Mouse (Mus musculus): ENCODE results near the gene Lgi1. TPM values are rescaled to one million over a fixed set of nuclear protein-coding genes. Genes with fewer than 3 reads are reported as not detected.

Lgi1 gene
- total RNA-seq, 1 experiment from 2014 or later, result 2.0 TPM

DNA sequence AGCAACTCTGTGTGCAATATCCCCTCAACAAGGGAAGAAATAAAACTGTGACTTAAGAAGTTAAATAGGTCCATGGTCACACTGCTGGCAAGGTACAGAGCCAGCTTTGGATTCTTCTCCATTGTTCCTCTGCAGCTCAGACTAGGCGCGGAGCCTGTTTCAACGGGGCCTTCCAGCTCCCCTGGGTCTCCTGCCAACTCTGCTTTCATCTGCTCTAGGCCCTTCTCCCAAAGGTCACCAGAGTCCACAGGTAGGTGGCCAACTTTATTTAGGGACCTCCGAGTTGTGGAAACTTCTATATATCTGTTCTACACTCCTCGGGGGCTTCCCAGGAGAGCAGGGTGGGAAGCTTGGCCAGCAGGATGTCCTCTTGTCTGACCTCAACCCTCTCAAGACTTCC is 3.0 kb upstream of the Lgi1 start:
- no peak for DNase-seq

DNA sequence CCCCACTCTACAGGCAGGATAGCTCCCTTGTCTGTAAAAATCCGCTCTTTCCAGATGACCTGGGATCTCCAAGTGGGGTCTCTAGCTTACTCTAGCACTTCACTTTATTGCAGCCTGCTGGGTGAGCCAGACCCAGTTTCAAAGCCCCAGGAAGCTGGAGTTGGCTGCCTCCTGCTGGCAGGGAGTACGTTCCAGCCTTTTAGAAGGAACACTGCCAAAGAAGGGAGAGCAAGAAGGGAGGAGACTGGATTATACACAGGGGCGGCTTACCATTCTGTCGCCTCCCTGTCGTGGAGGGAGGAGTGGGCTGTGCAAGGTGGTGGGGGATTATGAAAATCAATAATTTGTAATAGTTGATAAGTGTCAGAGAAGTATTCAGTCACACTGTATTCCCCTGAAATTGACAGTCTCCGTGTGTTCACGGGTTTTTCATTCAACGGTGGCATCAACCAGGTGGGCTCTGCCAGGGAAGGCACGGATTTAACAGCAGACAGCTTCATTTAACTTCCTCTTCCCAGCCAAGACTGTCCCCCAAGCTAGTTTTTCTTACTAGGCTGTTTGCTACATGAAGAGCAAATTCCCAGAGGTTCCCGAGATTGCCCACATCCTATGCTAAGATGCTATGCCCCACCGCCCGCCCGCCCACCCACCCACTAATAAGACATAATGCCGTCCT is 369 bp upstream of the Lgi1 start:
- DNase-seq, result peak; percentile 16

DNA sequence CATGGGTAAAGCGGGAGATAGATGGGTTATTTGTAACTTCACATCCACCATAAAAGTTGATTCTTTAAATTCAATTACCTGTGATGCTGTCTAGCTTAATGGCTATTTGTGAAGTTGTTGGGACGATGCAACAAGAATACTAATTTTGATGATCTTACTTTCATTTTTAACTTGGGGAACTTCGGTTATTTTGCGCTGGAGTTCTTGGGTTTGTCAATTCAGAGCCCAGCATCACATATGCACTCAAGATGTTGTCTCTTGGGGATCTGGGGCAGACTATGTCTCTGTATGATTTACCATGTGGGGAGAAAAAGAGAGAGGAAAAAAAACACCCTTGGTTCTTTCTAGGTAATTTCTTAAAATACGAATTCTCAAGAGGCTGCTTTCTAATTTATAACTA is 1.4 kb downstream of the Lgi1 start:
- DNase-seq, result no peak

DNA sequence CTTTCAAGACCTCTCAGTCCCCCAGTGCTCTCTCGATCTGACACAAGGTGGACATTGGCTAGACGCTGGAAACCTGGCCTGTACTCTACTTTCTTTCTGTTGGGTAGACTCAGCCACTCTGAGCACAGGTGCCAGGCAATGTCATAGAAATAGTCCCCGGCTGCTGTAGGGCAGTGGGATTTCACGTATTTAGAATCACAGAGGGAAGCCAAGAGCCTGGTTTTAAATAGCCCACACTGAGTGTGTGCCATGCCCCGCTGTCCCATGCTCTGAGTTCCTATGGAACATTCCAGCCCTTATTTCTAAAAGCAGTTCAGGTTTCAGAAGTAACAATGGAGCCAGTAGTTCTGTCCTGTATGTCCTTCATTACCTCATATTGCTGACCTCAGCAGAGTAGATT is 3.1 kb downstream of the Lgi1 start:
- DNase-seq, result no peak

DNA sequence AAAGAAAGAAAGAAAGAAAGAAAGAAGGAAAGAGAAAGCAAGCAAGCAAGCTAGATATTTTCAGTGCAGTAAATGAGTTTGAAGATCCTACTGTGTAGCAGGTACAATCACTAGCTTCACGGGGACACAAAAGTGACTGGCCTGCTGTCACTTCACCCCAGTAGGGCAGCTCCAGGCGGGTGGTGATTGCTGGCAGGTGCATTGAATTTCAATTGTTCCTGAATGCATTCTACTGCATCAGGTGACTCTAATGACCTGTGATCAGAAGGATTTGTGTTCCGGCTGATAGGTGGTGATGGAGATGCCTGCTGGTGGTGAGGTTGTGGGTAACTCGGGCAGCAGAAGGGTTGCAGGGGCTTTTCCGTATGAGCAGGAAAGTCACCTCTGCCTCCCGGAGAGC is 6.7 kb downstream of the Lgi1 start:
- no peak for DNase-seq

DNA sequence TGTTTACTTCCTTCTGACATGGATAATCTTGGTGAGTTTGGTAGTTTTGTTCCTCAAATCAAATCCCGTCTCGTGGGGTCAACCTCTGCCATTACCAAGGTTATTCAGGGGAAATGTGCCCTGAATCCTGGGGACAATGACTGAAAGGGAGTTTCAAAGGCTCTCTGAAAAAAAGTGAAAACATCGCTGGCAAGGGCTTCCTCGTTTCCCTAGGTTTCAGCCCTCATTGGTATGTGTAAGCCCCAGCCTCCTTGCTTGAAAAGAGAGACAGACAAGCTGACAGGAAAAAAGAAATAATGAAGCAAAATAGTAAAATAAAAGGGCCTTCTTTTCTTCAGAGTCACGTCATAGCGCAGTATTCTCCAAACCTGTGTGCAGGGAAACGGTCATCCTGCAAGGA is 9.5 kb downstream of the Lgi1 start:
- DNase-seq, result no peak

DNA sequence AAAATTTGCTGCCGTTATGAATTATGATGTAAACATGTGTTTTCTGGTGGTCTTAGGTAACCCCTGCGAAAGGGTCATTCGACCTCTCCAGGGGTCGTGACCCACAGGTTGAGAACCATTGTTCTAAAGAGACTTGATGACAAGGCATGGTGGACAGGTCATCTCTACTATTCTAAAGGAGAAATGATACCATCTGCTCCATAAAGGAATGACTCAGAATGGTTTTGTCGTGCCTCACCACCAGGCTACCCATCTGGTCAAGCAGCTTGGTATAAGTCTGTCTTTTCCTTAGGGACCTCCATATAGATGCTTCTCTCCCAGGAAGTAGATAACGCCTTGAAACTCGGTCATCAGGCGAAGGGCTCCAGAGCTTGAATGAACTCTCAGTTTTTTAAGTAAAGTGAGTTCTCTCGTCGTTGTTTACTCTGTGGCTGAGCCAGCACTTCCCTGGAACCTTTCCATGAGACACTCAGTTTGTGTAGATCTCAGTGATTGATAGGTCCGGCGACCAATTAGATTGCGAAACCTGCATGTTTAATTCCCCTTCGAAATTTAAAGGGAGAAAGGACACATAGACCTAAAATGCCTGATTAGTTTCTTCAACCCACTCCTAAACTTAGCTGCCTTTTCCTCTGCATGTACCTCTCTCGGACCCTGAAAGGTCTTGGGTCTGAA is 10.5 kb downstream of the Lgi1 start:
- no peak for DNase-seq

DNA sequence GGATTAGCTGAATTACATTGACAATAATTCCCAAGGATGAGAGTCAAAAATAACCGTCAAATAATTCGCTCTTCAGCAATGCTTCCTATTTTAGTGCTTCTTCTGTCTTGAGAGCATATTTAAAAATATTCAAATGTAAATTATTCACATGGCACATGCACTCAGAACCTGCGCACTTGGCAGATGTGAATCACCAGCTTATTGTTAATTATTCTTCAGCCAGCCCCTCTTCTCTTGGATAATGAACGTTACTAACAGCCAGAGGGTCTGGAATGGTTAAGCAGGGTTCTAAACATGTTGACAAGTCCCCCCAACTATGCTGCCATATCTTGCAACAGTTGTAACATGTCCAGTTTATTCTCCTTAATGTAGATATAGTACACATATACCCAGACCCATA is 11.9 kb downstream of the Lgi1 start:
- no peak for DNase-seq

DNA sequence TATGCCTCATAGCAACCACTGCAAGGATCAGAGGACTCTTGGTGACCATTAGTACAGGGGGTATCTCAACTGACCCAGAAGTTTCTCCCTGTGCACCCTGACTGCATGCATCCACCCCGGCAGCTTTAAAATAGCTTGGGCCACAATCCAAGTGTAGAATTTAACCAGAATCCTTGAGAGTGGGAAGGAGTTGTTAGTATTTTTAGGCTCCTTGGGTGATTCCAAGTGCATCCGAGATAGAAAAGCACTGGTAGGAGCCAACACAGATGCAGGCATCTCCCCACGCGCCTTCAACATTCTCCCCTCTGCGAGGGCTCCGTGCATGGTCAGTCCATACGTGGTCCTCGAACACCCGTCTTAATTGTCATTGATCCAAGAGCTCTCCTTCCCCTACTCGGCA is 15.9 kb downstream of the Lgi1 start:
- DNase-seq, result no peak

DNA sequence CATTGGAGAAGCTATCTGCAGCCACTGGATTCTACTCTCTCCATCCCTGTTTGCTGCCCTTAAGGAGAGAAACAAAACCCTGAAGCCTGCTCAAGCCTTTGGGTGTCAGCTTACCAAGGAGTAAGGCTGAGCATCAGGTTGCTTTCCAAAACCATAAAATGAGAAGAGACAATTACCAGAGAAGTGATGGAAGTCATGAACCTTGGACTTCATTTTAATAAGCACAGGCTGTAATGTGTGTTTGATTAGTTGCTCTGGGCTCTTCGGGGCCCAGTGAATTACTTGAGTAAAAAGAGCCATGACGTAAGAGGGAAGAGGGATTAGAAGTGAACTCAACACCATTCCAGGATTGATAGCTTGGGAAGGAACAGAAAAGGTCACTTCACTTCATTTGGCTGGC is 18.1 kb downstream of the Lgi1 start:
- no peak for DNase-seq

DNA sequence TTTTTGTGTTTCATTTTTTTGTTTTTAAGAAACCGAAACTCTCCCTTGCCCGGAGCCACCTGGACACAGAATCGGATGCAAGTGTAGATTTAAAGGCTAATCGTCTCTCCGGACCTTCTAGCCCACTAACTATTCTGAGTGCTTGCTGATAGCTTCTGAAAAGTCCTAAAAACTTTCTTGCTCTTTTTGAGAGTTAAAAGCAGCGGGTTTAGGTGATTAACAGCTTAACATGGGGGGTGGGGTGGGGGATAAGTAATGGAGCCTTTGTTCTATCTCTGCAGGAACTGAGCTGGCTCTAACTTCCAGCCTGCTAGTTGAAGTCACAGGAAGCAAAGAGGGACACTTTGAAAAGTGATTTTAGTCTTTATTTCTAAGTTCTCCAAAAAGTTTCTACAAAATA is 24.2 kb downstream of the Lgi1 start:
- no peak for DNase-seq

DNA sequence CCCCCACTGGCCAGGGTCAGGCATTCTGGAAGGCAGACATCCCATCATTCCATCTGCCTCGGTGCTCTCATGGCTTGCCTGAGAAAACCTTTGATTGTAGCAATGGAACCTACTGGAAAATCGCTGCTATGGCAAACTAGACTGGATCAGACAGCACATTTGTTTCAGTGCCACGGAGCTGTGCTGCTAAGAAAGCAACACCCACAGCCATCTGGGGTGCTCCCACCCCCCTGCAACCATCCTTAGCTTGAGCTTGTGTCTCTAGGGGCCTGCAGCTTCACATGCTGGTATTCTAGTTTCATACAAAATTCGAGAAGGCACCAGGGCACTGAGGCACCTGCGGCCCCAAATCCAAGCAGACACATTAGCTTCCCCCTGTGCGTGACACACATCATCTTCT is 27.1 kb downstream of the Lgi1 start:
- DNase-seq, result no peak

DNA sequence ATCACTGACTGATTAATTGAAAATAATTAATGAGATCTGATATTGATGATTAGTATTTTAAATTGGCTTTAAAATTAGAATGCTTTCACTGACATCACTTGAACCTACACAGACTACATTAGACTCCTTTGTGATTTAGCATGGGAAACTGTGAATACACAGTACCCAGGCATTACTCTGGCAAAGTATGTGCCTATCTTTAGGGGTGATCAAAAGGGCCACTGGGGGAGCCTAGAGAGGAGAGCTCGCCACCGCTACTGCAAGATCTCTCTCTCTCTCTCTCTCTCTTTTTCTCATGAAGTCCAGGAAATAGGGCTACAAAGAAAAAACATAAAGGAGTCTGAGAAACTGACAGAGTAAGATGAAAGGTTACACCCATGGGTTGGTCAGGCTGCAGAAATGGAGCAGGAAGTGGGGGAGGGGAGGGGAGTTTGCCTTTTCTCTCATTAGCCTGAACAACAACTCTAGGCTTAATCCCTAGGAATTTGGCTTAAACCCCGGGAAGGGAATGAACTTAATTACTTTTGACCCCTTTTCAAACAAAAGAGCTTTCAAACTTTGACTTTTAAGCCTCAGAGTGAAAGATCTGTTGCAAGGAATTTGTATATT is 33.8 kb downstream of the Lgi1 start:
- DNase-seq, result no peak

DNA sequence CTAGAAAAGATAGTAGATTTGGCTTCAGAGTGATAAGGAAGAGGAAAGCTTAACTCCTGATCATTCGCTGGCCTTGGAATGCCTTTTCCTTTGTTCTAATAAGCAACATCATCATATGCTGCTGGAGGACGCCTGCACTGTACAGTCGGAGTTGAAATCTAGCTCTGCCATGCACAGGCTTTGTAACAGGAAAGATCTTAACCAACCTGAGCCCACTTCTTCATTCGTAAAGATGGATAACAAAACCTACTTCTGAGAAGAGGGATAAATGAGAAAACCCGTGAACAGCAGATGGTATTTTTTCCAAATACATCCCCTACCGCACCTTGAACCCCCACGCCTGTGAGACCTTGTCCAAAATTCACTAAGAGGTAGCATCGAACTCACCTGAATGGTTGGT is 43.8 kb downstream of the Lgi1 start:
- no peak for DNase-seq

DNA sequence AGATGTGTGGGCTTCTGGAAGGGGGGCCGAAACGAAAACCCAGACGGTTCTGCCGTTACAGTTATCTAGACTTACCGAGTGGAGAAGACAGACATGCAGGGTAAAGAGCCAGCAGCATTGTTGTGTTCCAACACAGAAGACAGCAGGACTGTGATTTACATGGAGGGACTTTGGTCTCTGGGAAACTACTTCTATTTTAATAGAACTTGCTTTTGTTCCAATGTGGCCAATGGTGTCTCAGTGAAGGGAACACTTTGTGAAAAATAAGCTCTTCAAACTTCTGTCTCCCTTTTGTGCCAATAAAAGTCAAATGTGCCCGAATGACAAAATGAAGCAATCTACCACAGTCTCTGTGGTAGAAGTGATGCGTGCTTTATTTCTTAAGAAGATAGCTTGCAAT is 50.8 kb downstream of the Lgi1 start:
- DNase-seq, result no peak

DNA sequence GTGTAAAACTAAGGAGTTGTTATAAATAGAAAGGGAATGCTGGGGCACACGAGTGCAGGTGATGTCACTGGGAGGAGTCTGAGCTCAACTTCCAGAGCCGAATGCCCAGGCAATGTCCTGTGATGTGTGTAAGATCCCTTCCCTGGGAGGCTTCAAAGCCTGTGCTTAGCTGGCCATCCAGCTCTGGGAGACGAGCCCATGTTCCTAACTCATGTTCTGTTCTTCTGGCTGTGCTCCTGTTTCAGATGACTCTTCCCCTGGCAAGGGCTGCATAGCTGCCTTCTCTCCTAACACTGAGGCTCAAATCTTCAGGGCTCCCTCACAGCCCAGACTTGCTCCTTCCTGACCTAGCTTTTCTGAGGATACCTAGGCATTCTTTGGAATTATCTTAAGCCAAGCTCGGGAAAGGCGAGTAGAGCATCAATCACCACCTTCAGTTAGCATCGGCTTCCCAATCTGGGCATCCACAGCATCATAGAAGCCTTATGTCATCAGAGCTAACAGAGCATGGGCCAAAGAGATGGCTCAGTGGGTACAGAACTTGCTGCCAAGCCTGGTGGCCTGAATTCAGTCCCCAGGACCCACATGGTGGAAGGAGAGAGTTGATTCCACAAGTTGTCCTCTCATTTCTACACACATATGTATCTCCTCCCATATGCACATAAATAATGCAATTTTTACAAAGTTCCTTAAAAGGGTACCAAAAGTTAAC is 52.4 kb downstream of the Lgi1 start:
- DNase-seq, result no peak

DNA sequence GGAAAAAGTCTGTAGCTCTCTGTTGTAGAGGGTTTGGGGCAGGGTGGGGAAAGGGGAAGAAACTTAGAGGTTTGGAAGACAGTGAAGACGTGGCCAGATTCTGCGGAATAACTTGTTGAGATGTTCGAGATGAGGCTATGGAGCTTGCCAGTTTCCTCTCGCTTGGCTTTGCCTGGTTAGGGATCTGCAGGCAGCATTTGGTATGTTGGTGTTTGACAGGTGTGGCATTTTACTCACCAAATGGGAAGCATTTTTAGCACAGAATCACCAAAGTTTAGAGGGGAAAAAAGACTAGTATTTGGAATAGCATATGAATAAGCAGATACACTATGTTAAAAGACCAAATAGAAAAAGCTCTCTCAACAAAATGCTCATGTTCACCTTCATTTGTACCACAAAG is 54.0 kb downstream of the Lgi1 start:
- DNase-seq, result no peak

DNA sequence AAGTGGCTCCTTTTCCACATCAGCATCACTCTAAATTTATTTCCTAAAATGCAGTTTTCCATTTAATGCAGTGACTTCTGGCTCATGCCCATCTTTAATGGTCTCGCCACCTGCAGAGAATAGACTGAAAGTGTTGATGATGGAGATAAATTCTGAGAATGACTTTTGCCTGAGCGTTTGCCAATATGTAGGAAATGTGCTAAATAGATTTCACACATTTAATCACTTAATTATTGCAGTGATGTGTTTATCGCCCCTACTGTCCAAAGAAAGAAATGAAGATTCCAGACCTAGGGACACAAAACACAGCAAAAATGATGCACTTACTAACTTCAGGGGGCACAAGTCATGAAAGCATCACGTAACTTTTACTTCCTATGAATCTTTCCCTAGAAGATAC is 54.8 kb downstream of the Lgi1 start:
- no peak for DNase-seq

DNA sequence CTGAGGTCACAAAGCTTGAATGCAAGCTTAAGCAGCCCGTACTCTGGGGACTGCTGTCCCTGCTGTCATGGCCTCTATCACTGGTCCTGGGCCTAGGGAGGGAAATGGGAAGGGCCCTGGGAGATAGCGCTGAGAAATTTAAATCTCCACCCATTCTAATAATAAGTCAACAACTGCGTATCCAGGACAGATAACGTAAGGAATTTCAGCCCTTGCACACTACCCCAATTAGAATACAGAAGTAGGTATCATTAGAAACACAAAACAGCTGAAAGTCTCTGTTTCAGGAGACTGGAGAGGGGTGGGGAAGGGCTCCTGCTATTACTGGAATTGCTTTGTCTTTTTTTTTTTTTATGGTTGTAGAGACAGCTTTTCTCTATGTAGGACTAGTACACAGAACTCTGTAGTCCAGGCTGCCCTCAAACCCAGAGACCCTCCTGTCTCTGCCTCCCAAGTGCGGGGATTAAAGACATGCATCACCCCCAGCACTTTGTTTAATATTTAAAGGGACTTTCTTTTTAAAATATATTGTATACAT is 56.4 kb downstream of the Lgi1 start:
- DNase-seq, result no peak

DNA sequence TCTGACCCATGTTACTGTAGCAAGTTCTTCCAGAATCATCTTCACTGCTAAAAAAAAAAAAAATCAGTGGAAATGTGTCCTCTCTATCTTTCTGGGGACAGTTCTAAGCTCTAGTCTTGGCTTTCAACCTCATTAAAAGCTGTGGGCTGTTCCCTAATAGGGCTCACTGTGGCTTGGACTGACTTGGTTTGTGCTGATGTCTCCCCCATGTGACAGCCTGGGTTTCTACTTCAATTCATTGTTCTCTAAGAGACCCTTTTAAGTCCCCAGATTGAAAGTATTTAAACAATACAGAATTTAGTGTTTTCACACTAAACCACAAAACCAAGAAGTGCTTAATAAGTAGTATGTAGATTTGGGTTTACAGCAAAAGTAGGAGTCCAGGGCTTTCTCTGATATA is 59.4 kb downstream of the Lgi1 start:
- no peak for DNase-seq

DNA sequence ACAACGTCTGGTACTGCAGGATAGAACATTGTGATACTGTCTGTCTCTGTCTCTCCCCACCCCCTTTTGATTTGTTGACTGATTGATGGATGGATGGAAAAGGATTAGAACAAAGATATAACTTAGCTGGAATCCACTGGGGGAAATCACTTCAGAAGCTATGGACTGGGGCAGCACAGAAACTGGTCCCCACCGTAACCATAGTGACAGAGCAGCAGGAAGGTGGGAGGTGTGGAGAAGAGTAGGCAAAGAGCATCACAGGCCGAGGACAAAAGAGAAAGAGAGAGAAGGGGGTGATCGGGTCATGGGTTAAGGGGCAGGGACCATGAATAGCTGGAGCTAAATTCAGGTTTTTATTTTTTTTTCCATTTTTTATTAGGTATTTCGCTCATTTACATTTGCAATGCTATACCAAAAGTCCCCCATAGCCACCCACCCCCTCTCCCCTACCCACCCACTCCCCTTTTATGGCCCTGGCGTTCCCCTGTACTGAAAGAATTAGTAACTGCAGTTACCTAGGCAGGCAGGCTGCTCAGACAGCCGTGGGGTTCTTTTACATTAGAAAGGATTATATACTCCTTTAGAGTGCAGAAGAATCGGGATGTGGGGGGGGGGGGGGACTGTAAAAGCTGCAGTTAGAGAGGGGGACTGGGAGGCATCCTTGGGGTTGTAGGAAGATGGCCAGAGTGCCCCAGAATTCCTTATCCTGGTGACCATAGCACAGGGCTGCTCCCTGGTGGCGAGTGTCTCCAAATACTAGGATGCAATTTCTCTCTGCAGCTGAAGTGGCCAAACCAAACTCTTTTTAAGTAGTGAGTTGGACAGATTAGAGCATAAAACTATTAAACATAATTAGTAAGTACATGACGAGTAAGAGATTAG is 60.1 kb downstream of the Lgi1 start:
- no peak for DNase-seq

DNA sequence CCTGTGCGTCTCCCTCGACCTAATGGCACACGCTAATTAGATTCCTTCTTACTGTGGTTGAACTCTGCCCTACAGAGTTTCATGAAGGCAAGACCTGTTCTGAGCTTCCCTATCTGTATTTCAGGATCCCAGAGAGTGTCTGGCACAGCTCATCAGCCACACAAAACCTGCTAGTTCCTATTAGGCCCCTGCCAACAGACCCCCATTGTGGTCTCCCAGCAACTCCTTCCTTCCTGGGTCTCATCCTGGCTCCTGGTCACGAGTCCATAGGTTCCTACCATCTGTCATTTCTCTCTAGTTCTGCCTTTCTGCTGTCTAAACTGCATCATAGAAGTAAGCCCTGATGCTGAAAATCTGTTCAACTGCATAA is 60.7 kb downstream of the Lgi1 start:
- DNase-seq, result no peak

All from adrenal gland, postnatal 25 days (tissue).